Mouse (Mus musculus) brain, embryonic 14.5 days (tissue): ENCODE measurements around the gene Mdh2. TPM values are rescaled to one million over a fixed set of nuclear protein-coding genes. Genes with fewer than 3 reads are reported as not detected.
A peak's percentile ranks its signal among the peaks of the same experiment; 100 is the strongest.

Experiments
- DNase-seq: peaks from one replicate; pipeline ENCODE4 v3.0.0-alpha.2; 2011; ENCODE audit warnings: low read depth
- CTCF ChIP-seq: fragments of 200-500 bp; IDR thresholded peaks from 2 replicates; pipeline ENCODE4 v1.5.1; 2012; ENCODE audit warnings: inconsistent platforms, mild to moderate bottlenecking, moderate library complexity, borderline replicate concordance; ENCODE audit not compliant: insufficient read depth, insufficient read length; ENCODE audit errors: extremely low read depth
- POLR2A ChIP-seq: fragments of 200-500 bp; IDR thresholded peaks from 2 replicates; pipeline ENCODE4 v1.6.1; 2012; ENCODE audit warnings: mild to moderate bottlenecking, inconsistent platforms, borderline replicate concordance; ENCODE audit not compliant: poor library complexity, insufficient read depth, insufficient read length, severe bottlenecking; ENCODE audit errors: extremely low read depth
- polyA plus RNA-seq: library from polyadenylated mRNA; depleted of rRNA; stranded (reverse); fragments of >200 nt; gene quantifications from 2 replicates; pipeline ENCODE4 v1.2.3, GENCODE M21; 2012; rRNA removed

The Mdh2 gene
- polyA plus RNA-seq, result 476 and 499 TPM in 2 replicates

- TF ChIP-seq POLR2A, result peak; percentile 76; the same call in 1 of the 2 replicates
- no peak for TF ChIP-seq CTCF
- DNase-seq, result peak; percentile 100
Measured at GRCm38 (mm10) chr5:135778471-135779445, at the start of gene Mdh2. Gene Mdh2, plus strand, starts transcription at chr5:135778480.

GRCm38 (mm10) chr5:135729351-135729750 lies 48.9 kb upstream of the Mdh2 start:
- TF ChIP-seq POLR2A (no peak), CTCF (no peak)
- DNase-seq, result no peak

DNA sequence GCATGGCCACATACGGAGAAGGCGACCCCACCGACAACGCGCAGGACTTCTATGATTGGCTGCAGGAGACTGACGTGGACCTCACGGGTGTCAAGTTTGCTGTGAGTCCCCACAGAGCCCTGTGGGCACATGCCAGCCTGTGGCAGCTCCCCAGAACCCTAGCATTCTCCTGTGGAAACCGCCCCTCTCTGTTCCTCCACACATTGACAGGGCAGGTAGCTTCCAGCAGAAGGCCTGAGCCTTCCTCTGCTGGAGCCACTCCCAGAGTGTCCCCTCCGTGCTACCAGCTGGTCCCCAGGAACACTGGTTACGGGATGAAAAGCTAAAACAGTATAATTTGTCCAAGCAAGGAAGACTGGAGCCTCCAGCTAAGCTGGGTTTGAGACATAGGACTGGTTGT lies 48.0 kb upstream of the Mdh2 start:
- TF ChIP-seq POLR2A (no peak), CTCF (no peak)
- DNase-seq, result no peak

DNA sequence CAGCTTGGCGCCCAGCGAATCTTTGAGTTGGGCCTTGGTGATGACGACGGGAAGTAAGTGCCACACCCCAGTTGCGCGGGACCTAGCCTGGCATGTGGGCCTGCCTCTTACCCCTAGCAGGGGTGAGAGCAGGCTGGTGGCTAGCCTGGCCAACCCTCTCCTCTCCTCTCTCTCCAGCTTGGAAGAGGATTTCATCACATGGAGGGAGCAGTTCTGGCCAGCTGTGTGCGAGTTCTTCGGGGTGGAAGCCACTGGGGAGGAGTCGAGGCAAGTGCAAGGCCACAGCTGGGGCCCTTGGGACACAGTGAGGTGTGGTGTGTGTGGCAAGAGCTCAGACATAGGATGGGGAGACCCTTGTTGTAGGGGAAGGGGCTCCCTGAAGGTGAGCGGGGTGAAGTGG lies 47.4 kb upstream of the Mdh2 start:
- DNase-seq, result no peak
- TF ChIP-seq POLR2A, result no peak
- no peak for TF ChIP-seq CTCF

- DNase-seq, result no peak
- TF ChIP-seq CTCF, result no peak
- no peak for TF ChIP-seq POLR2A
Measured at GRCm38 (mm10) chr5:135731322-135731721, 47.0 kb upstream of the Mdh2 start.

DNA sequence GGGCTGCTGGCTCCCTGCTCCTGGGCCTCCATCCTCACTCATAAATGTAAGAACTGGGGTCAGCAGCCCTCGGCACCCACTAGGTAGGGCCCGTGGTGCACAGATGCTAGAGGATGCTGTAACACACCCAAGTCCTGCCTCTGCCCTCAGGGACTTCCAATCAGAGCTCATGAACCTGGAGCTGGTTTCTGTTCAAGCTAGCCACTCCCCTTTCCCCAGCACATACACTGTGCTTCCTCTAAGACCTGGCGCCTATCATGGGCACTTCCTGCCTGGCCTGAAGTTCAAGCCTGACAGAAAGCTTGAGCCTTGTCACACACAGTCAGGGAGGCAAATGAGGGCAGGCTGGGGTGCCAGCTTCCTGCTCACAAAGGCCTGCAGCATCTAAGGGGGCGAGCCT lies 45.2 kb upstream of the Mdh2 start:
- TF ChIP-seq POLR2A, result no peak
- TF ChIP-seq CTCF, result no peak
- no peak for DNase-seq

GRCm38 (mm10) chr5:135734057-135734680 lies 44.1 kb upstream of the Mdh2 start:
- TF ChIP-seq POLR2A (no peak), CTCF (no peak)
- no peak for DNase-seq

GRCm38 (mm10) chr5:135735741-135736140 lies 42.5 kb upstream of the Mdh2 start:
- no peak for DNase-seq
- TF ChIP-seq POLR2A, result no peak
- no peak for TF ChIP-seq CTCF

- TF ChIP-seq POLR2A, result no peak
- TF ChIP-seq CTCF, result no peak
- no peak for DNase-seq
Measured at GRCm38 (mm10) chr5:135736544-135736943, 41.7 kb upstream of the Mdh2 start.

GRCm38 (mm10) chr5:135737154-135737553 lies 41.1 kb upstream of the Mdh2 start:
- no peak for DNase-seq
- TF ChIP-seq CTCF, result peak; percentile 29; the same call in 1 of the 2 replicates
- no peak for TF ChIP-seq POLR2A

DNA sequence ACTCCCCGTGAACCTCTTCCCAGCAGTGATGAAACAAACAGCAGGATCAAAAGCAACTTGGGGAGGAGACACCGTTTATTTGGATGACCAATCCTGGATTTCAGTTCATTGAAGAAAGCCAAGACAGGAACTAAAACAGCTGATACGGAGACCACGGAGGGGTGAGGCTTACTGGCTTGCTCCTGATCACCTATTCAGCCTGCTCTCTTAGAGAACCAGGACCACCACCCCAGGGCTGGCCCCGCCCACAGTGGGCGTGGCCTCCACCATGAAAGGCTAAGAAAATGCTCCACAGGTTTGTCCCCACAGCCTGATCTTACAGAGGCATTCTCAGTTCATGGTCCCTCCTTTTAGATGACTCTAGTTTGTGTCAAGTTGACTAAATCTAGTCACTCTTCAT lies 40.0 kb upstream of the Mdh2 start:
- TF ChIP-seq CTCF (no peak), POLR2A (no peak)
- no peak for DNase-seq
